Mouse (Mus musculus): ENCODE measurements around the gene Mettl21e.

DNA sequence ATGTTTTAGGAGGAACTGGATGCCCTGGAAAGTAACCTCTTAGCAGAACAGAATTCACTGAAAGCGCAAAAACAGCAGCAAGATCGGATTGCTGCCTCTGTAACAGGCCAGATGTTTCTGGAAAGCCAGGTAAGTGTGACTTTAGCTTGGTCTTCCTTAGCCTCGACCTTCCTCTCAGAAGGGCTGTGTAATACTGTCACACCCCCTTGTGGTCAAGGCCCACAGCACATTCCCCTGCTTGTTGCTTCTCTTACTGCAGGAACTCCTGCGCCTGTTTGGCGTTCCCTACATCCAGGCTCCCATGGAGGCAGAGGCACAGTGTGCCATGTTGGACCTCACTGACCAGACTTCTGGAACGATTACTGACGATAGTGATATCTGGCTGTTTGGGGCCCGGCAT is 44.9 kb downstream of the Mettl21e start:
- TF ChIP-seq GATA1 (IDR thresholded peaks at IDR 0.05; ENCODE audit: low read length) (no peak), TAL1 (IDR thresholded peaks at IDR 0.05; ENCODE audit: low read length) (no peak)
